8 mouse cellular contexts compared by ENCODE assay signal in the genomic region with DNA sequence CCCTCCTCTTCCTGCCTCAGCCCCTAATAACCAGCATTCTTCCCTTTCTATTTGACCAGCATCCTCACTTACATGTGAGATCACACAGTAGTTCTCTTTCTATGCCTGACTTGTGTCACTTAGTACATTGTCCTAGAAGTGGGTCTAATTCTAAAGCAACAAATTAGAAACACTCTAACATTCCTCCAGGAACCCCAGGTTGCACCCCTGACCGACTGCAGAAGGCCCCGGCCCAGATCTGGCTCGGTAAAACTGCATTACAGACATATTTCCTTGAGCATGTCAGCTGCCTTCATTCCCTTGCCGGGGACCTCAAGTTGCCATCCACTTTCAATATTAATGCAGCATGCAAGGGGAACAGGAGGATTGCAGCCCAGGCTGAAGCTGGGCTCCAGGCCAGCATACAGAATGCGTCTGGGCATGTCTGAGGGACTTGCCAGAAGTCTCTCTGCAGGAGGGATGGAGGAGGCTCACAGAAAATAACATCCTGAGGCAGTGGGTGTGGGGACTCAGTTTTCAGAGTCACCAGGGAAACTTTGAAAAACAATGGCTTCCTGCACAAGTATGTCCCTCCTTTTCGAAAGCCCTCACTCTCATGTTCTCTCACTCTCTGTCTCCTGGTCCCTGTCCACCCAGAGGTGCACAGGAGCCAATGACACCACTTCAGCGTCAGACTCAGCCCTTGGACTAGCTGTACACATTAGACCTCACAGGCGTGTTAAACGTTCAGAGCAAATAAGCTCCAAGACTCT. TPM values are rescaled to one million over a fixed set of nuclear protein-coding genes. Genes with fewer than 3 reads are reported as not detected.
A peak's percentile ranks its signal among the peaks of the same experiment; 100 is the strongest.
DNase-seq lines count a peak whose midpoint lies in the region; ATAC-seq and TF ChIP-seq lines count a peak whose summit lies in the region.

No protein-coding gene starts in this region.

- H3K36me3 ChIP-seq in forebrain, embryonic 14.5 days (ENCODE audit: control insufficient read depth, insufficient read depth, low read length), result no peaks in the 10 kb centered on the region
- no peaks in the 10 kb centered on the region for H3K36me3 ChIP-seq in heart, postnatal 0 days (replicated peaks; ENCODE audit: control insufficient read depth, insufficient read depth, low read length)
- H3K36me3 ChIP-seq in stomach, embryonic 15.5 days, result no peaks in the 10 kb centered on the region

- TF ChIP-seq POLR2A in brain, embryonic 14.5 days (IDR thresholded peaks at IDR 0.05; ENCODE audit: borderline replicate concordance, extremely low read depth, insufficient read depth, insufficient read length, poor library complexity, severe bottlenecking), result no peak

- TF ChIP-seq EP300 in heart, postnatal 0 days (IDR thresholded peaks at IDR 0.05; ENCODE audit: low read depth), result no peak

- 28% methylated on average over 9 of the region's 9 CpGs for WGBS in forebrain, embryonic 14.5 days
- 16% methylated on average over 9 of the region's 9 CpGs for WGBS in heart, postnatal 0 days
- WGBS in stomach, embryonic 15.5 days, result 38% methylated on average over 9 of the region's 9 CpGs

- H3K27ac ChIP-seq in forebrain, embryonic 14.5 days (ENCODE audit: low read depth, low read length), result peak overlapping the region; percentile 77
- peak overlapping the region; percentile 78 for H3K27ac ChIP-seq in heart, postnatal 0 days (ENCODE audit: low read depth)
- peak overlapping the region; percentile 87 for H3K27ac ChIP-seq in stomach, embryonic 15.5 days

- H3K4me1 ChIP-seq in forebrain, embryonic 14.5 days (ENCODE audit: control insufficient read depth, insufficient read depth, low read length), result peaks cover 17% of the 10 kb centered on the region
- peaks cover 23% of the 10 kb centered on the region for H3K4me1 ChIP-seq in heart, postnatal 0 days (ENCODE audit: control insufficient read depth, insufficient read depth)
- H3K4me1 ChIP-seq in stomach, embryonic 15.5 days, result peaks cover 15% of the 10 kb centered on the region

- no peak for TF ChIP-seq CTCF in brain, embryonic 14.5 days (IDR thresholded peaks at IDR 0.05; ENCODE audit: borderline replicate concordance, extremely low read depth, insufficient read depth, insufficient read length)
- TF ChIP-seq CTCF in heart, postnatal 0 days (IDR thresholded peaks at IDR 0.05; ENCODE audit: low read depth), result no peak

- peak; percentile 94 for ATAC-seq in forebrain, embryonic 14.5 days
- peak; percentile 76 for ATAC-seq in heart, postnatal 0 days (ENCODE audit: insufficient read depth, low read depth)
- ATAC-seq in megakaryocyte progenitor cell, adult 5-6 weeks (replicated peaks; ENCODE audit: poor library complexity), result 0 out of 2 replicates have a peak, but pooled peaks have one; percentile 30
- ATAC-seq in stomach, embryonic 15.5 days (ENCODE audit: insufficient read depth, low FRiP score, low read depth), result peak; percentile 69; the same call in 1 of the 2 replicates

- no peaks in the 10 kb centered on the region for H3K9me3 ChIP-seq in forebrain, embryonic 14.5 days (replicated peaks; ENCODE audit: control insufficient read depth, low read length)
- no peaks in the 10 kb centered on the region for H3K9me3 ChIP-seq in heart, postnatal 0 days (replicated peaks; ENCODE audit: control insufficient read depth, low read length)
- no peaks in the 10 kb centered on the region for H3K9me3 ChIP-seq in stomach, embryonic 15.5 days

- no peak overlapping the region for H3K4me3 ChIP-seq in forebrain, embryonic 14.5 days (ENCODE audit: low read depth, low read length)
- H3K4me3 ChIP-seq in heart, postnatal 0 days (ENCODE audit: low read depth, low read length), result no peak overlapping the region
- no peak overlapping the region for H3K4me3 ChIP-seq in stomach, embryonic 15.5 days (replicated peaks)

- DNase-seq in adrenal gland, postnatal 10 days, result peak; percentile 62
- no peak for DNase-seq in adrenal gland, adult 18-20 months (ENCODE audit: low spot score in 2 of 2)
- peak; percentile 96 for DNase-seq in brain, embryonic 14.5 days (ENCODE audit: low read depth)
- DNase-seq in forebrain, embryonic 14.5 days (ENCODE audit: low spot score), result peak; percentile 94
- DNase-seq in heart, postnatal 0 days (ENCODE audit: low spot score), result peak; percentile 55
- DNase-seq in kidney, postnatal 4 days, result peak; percentile 60 to 72

- H3K27me3 ChIP-seq in forebrain, embryonic 14.5 days (replicated peaks; ENCODE audit: control insufficient read depth, insufficient read depth, low read length), result no peaks in the 10 kb centered on the region
- H3K27me3 ChIP-seq in heart, postnatal 0 days (ENCODE audit: control insufficient read depth, insufficient read depth, low read length), result no peaks in the 10 kb centered on the region
- H3K27me3 ChIP-seq in stomach, embryonic 15.5 days (replicated peaks), result no peaks in the 10 kb centered on the region

- no peak overlapping the region for H3K9ac ChIP-seq in forebrain, embryonic 14.5 days (ENCODE audit: low read length)
- H3K9ac ChIP-seq in heart, postnatal 0 days (replicated peaks; ENCODE audit: low read depth, low read length), result no peak overlapping the region
- no peak overlapping the region for H3K9ac ChIP-seq in stomach, embryonic 15.5 days

- H3K4me2 ChIP-seq in forebrain, embryonic 14.5 days (ENCODE audit: low read length), result 0 out of 2 replicates have a peak overlapping the region, but pooled peaks have one; percentile 20
- H3K4me2 ChIP-seq in heart, postnatal 0 days (ENCODE audit: low read depth, low read length), result peak overlapping the region; percentile 4; the same call in 1 of the 2 replicates
- peak overlapping the region; percentile 4; the same call in 1 of the 2 replicates for H3K4me2 ChIP-seq in stomach, embryonic 15.5 days

RNA-seq across cellular contexts. Expression of a gene that starts 9.0 kb away (rescaled TPM):
- not detected for total RNA-seq in adrenal gland, postnatal 10 days (2021)
- total RNA-seq in adrenal gland, adult 18-20 months (2021), result not detected
- not detected in 2 replicates for polyA plus RNA-seq in brain, embryonic 14.5 days (2012; rRNA removed)
- not detected in 2 replicates for polyA plus RNA-seq in forebrain, embryonic 14.5 days (2014; fragmentation: Nextera tagmentation; extraction: Ambion mirVana)
- not detected in 2 replicates for total RNA-seq in heart, postnatal 0 days (2014; rRNA removed; ENCODE audit: low replicate concordance)
- polyA plus RNA-seq in heart, postnatal 0 days (2015; fragmentation: Nextera tagmentation; extraction: Ambion mirVana), result not detected in 2 replicates
- not detected in 2 replicates for total RNA-seq in megakaryocyte progenitor cell, adult 5-6 weeks (2015)
- not detected in 2 replicates for total RNA-seq in megakaryocyte progenitor cell, adult 5-6 weeks (2017)
- polyA plus RNA-seq in stomach, embryonic 15.5 days (2015; fragmentation: Nextera tagmentation; extraction: Ambion mirVana), result not detected in 2 replicates

RNA-seq across cellular contexts. Expression of a gene that starts 15.3 kb away (rescaled TPM):
- 10 to 100 TPM; 67.8 to 70.8 TPM for total RNA-seq in adrenal gland, postnatal 10 days (2021)
- 10 to 100 TPM; 48.2 to 57.3 TPM for total RNA-seq in adrenal gland, adult 18-20 months (2021)
- polyA plus RNA-seq in brain, embryonic 14.5 days (2012; rRNA removed), result 40.7 and 41.7 TPM in 2 replicates
- polyA plus RNA-seq in forebrain, embryonic 14.5 days (2014; fragmentation: Nextera tagmentation; extraction: Ambion mirVana), result 61.9 and 64.6 TPM in 2 replicates
- 62.1 and 72.7 TPM in 2 replicates for total RNA-seq in heart, postnatal 0 days (2014; rRNA removed; ENCODE audit: low replicate concordance)
- 24.7 and 28.3 TPM in 2 replicates for polyA plus RNA-seq in heart, postnatal 0 days (2015; fragmentation: Nextera tagmentation; extraction: Ambion mirVana)
- total RNA-seq in megakaryocyte progenitor cell, adult 5-6 weeks (2015), result 108 and 111 TPM in 2 replicates
- 109 and 114 TPM in 2 replicates for total RNA-seq in megakaryocyte progenitor cell, adult 5-6 weeks (2017)
- 49.2 and 49.8 TPM in 2 replicates for polyA plus RNA-seq in stomach, embryonic 15.5 days (2015; fragmentation: Nextera tagmentation; extraction: Ambion mirVana)

Comparison
In these comparisons a context has a peak if more than half of its experiments do, and no peak if none do; other contexts are left out.
1. DNase-seq: peak in adrenal gland, postnatal 10 days (single experiment), brain, embryonic 14.5 days (single experiment), forebrain, embryonic 14.5 days (single experiment), heart, postnatal 0 days (single experiment) and kidney, postnatal 4 days (2 of 2); none in adrenal gland, adult 18-20 months (0 of 2).
2. ATAC-seq: peak in every context shown above with its lines; median percentile 94 in forebrain, embryonic 14.5 days; 76 in heart, postnatal 0 days; 69 in stomach, embryonic 15.5 days; 30 in megakaryocyte progenitor cell, adult 5-6 weeks.
3. Peak in every context shown above with its lines, with median percentiles within 50 percentile points of each other: H3K27ac ChIP-seq and H3K4me2 ChIP-seq.